Mouse (Mus musculus) embryo, embryonic 9.5 days (tissue): Measurements from ENCODE around the gene Abhd13.

Experiments
- DNase-seq: peaks from one replicate; pipeline ENCODE4 v3.0.0-alpha.2; 2017; ENCODE audit errors: extremely low spot score

Gene Abhd13

DNA sequence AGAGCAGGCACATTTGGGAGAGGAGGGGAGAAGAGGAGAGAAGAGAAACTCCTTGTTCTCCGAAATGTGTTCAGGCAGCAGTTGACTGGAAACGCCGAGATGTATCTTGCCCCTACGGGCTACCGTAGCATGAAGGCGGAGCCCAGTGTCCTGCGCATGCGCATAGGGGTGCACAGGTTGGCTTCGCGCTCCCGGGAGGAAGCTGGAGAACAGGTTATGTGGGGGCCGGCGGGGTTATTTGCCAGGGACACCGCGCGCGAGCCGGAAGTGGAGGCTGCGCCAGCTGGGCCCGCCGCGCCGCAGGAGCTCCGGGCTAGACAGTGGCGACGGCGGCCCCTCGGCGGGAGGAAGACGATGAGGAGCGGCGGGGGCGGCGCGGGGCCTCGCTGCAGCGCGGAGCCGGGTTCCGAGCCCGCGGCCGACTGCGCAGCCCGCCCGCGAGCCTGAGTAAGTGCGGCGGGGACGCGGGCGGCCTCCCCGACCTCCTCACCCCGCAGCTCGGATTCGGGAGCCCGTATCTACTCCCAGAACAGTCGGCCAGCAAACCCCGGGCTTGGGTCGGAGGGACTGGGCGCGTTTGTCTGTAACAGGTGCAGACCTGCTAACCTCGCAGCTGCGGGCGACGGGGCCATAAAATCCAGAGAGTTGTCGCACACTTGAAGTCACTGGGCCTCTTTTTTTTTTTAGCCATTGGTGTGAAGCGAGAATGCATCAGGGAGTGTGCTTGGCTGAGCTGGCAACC lies at the start of gene Abhd13, which contains the start of gene Lig4:
Abhd13 (plus strand) TSS at position 135 of the 742 bp plus-strand sequence.
Lig4 (minus strand) TSS at position 114 of the 742 bp plus-strand sequence.
- peak; percentile 97 for DNase-seq

DNA sequence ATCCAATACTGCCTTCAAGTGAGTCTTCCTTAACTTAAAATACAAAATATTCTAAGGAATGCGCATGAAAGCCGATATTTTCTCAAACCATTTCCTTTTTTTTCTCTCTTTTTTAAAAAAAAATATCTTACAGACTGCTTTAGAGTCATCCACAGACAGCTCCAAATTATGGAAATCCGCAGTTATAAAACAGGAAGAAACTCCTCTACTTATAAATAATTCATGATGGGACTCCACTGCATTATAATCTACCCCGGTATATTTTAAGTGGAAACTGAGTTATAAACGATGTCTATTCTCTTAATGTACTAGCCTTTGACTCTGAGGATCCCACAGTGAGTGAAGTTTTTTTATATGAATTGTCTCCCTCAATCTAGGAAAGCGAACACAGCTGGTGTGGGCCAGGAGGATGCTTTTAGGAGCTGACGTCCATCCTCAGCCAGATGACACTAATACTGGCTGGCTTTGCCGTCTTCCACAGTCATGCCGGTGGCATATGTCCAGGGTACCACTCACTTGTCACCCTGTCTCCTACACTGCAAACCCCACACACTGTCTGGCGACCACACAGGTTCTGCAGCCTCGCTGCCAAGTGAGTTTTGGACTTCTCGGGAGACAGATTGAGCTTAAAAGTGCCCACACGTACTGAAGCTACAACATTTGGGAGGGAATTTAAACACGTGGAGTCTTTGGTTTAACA lies 47.6 kb upstream of the Abhd13 start:
- DNase-seq, result no peak

DNA sequence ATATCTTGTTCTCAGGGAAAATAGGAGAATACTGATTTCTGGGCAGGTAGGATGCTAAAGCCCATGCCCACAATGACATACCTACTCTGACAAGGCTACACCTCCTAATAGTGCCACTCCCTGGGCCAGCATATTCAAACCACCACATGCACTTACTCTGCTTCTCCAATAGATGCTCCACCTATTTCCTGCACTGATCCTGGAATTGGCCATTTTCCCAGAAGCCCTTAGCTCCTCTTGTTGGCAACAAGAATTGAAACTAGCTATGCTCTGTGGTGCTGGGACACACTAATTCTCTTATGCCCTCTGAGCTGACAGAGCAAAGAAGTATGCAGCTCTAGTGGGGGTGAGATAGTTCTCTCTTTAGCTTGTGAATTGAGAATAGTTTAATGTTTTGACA lies 44.8 kb upstream of the Abhd13 start:
- no peak for DNase-seq

DNA sequence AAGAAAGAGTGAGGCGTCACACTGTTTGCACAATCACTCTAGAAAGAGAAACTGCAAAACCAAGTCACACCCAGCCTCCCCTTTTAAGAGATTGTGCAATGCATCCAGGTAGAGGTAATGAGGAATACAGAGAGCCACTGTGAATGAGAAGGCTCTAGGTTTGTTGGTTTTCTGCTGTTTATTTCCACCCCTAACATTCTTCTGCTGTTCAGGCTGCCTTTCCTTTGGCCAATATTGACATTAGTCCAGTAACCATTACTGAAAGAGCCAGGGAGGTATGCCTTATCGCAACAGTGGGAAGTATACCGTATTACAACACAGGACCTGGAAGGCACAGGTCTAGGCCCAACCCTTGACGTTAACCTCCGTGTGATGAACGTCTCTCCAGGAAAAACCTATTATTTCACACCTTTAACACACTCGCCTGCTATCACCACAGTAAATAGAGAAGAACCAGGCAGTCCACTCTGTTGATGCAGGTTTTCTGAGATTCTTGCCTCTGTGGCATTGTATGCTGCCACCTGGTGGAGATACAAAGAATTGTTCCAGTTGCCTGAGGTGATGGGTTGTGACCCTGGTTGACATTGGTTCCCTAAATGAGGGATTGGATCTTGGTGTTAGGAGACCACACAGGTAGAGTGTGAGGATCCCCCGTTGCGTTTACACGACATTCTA lies 42.5 kb upstream of the Abhd13 start:
- DNase-seq, result peak; percentile 61

DNA sequence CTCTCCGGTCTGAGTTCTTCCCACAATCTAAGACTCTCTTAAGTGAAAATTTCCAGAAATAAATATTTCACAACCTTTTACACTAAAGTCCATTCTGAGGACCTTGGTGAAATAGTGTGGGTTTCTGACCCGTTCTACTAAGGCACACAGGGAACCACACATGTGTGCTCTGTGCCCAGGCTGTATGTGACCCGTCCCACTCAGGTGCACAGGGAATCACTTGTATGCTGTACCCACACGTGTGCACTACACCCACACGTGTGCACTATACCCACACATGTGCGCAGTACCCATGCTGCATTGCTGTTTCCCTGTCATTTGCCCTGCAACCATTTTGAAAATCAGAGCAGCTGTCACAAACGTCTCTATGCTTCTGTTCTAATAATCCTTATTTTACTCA lies 41.9 kb upstream of the Abhd13 start:
- no peak for DNase-seq

DNA sequence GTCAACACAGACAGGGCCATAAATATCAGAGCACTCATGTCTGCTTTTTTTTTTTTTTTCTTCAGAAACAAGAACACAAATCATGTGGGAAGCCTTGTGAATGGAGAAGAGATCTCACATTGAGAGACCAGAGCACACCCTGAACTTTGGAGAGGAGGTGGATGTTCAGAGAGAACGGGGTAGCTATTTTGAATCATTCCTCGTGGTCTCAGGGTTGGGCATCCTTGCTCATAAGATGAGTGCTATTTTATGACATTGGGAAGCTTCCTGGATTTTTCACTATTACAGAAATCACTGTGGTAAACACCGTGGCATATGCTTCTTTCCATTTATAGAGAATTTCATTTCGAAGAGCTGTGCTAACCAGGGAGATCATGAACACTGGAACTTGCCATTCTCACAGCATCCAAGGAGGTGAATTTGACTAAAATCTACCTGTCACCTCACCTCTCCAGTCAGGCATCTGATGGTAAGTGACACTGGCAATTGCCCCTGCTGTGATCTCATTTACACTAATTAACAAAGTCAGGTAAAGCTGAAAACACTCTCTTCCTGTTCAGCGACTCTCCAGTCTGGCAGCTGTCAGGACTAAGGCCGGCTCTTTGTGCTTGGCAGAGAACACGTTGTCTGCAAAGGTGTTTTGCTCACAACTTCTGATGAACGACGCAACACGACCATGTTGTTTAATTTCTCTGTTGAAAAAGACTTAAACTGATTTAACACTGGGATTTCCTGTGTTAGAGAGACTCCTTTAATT lies 28.2 kb upstream of the Abhd13 start:
- no peak for DNase-seq

DNA sequence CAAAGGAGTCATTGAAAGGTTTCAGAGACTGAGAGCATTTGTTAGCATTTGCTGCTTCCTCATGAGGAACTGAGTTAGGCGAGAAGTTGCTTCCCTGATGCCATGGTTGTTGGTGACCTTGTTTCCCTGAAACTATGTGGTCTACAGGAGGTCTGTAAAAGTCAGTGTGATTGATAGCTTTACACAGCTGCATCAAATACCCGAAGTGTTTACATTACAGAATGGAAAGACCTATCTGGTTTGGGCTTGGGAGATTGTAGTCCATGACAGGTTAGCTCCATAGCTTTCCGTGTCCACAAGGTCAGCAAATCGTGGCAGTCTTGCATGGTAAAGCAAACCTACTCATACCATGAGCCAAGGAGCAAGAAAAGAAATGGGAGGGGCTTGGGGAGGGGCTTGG lies 19.2 kb upstream of the Abhd13 start:
- DNase-seq, result no peak

DNA sequence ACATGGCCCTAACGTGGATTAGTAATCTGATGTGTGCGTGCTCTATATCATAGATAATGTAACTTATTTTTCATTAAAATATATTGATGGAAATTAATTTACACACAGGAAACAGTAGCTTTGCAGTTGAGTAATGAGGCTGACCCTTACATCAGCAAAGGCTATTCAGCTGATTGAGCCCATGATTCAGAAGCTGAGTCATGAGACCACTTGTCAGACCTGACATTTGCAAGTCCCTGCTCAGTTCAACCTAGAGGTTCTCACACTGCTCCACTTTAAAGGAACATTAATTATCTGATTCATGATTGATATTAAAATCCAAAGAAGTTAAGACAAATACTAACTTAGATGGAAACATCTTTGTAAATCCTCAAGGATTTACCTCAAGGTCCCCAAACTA lies 17.6 kb upstream of the Abhd13 start:
- DNase-seq, result no peak

DNA sequence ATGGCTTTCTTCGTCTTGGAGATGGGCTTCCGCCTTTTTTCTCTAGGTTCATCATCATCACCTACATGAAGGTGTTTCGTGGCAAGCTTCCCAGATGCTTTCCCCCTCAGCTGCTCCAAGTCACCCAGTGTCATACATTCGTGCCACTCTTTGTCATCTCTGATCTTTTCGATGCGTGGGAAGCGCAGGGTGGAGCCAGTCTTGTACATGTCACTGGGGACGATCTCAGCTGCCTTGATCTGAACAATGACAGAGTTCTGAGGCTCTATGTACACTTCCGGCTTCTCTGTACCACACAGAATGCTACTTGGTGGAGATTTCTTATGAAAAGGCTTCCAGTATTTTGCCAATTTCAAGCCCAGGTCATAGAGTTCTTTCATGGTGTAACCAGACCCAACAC lies 5.6 kb upstream of the Abhd13 start:
- no peak for DNase-seq

DNA sequence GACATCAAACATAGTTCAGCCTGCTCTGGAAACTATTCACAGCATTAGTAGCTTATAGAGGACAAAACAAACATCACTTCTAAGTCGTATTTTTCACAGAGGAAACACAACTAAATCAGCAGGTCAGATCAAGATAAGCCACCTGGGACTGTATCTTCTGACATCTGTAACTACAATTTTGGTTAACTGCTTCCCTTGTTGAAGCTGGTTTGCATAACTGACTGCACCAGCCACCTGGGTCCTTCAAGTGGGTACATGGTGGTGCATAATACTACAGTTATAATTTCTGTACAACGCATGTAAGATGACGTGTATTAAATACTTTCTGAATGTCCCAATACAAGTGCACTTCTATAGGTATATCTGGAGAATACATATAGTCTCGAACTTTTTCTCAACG lies 2.2 kb upstream of the Abhd13 start:
- DNase-seq, result no peak

DNA sequence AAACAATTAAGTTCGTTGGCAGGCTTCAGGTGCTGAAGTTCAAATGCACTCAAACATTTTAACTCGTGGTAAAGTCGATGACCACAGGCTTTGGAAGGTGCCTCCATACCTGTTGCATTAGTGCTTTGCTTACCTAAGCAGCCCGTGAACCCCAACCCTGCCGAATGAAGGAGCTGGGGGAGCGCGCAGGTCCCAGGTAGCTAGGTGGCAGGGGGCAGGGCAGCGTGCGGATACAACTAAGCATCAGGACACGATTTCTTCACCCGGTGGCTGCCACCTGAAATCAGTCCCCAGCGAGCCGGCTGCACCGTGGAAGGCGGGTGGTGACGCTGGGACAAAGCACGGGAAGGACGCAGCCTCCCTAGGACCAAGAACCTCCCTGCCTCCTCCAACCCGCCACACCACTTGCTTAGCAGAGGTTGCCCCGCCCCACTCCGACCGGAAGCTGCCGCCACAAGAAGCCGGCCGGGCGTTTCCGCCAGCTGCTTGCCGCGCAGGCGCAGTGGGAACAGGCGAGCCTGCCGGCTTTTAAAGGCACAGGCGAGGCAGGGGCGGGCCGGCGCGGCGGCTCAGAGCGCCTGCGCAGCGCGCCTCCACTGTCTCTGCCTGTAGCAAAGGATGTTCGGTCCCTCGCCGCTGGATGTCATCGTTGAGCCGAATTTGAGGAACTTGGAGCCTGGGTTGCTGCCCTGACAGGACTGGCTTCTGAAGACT lies 1.5 kb upstream of the Abhd13 start:
- DNase-seq, result peak; percentile 97

DNA sequence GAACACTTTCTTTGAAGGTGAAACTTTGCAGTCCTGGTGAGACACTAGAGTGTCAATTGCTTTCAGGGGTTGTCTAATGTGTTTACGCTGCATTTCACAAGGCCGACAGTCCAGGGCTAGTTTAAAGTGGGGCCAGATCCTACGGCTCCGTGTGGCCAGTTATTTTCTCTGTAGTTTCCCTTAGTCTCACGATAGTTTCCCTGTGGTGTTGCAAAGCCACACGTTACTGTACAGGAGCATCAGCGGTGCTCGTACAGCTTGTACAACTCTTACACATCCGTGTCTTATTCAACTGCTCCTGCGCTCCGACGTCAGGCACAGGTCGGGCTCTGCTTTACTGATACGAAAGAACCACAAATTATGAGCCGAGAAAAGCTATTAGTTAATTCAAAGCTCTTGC lies 491 bp upstream of the Abhd13 start:
- no peak for DNase-seq

DNA sequence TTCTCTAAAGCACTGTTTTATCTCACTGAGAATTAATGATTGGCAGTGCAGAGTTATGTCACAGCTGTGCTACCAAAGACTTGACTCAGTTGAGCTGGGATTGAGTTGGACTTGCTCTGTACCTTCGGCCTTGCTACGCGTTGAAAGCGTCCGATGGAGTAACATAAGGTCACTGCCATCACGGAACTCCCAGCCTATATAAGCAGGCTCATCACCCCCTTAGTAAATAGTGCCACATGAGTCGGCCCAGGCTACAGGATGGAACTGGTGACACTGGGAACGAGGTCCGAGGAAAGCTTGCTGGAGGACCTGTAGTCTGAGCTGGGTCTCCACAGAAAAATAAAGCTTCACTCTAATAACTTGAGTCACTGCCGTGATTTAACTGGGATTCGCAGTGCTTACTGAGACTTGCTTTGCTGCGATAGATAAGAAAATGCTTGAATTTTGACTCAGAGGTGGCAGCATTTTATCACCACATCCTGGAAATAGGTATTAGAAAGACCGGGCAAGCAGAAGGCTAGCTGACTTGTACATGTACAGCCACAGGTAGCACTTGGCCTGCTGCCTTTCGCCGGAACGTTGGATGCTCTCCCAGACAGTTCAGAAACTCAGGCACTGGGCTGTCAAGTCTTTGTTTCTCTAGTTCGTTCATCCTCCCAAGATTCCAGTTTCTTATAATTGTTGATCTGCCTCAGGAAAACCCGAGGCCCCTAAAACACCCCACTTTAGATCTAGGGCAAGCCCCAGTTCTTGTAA lies 1.1 kb downstream of the Abhd13 start:
- no peak for DNase-seq

DNA sequence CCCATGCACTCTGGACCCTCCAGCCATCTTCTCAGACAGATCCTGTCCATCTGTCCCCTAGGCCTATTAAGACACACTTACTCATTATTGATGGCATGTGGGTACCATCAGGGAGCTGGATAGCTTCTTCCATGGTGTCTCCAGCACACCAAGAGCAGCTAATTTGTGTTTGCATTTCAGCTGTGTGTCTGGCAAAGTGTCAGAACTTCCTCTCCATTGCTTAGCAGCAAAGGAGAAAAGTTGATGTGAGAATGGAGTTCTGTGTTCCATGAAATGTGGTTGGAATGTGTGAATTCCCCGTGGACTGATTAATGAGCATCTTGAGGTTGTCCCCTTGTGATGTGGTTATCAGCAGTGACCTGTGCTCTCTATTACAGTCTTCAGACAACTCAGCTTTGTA lies 2.2 kb downstream of the Abhd13 start:
- no peak for DNase-seq

DNA sequence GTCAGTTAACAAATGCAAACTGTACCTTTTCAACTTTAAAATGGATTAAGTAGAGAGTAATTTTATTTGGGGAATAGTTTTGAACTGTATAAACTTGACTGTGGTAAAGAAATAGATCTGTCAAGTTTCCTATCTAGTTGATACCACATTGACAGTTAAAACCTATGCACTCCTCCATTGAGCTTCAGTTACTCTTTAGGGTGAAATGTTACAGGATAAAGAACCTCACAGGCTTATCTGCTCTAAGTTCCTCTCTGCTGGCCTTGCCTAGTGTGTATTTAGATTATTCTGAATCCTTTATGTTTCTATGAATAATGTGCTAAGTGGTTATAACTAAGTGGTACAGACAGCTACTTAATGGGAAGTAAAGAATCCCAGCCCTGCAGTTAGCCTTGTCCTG lies 2.7 kb downstream of the Abhd13 start:
- DNase-seq, result no peak

DNA sequence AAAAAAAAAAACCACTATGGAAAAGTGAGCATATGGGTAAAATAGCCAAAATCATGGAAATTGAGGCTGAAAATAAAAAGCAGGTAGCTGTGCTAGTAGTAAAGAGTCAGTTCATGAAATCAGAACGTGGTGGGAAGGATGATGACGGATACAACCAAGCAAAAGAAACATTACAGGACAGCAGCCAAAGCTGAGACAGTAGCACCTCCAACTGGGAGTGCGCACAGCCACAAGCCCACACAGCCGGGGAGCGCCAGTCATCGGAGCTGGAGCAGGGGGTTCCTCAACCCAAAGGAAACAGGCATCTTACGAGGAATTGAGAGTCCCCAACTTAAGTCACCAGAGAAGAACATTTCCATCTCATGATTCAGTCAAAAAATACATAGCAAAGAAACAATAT lies 26.6 kb downstream of the Abhd13 start:
- DNase-seq, result no peak

DNA sequence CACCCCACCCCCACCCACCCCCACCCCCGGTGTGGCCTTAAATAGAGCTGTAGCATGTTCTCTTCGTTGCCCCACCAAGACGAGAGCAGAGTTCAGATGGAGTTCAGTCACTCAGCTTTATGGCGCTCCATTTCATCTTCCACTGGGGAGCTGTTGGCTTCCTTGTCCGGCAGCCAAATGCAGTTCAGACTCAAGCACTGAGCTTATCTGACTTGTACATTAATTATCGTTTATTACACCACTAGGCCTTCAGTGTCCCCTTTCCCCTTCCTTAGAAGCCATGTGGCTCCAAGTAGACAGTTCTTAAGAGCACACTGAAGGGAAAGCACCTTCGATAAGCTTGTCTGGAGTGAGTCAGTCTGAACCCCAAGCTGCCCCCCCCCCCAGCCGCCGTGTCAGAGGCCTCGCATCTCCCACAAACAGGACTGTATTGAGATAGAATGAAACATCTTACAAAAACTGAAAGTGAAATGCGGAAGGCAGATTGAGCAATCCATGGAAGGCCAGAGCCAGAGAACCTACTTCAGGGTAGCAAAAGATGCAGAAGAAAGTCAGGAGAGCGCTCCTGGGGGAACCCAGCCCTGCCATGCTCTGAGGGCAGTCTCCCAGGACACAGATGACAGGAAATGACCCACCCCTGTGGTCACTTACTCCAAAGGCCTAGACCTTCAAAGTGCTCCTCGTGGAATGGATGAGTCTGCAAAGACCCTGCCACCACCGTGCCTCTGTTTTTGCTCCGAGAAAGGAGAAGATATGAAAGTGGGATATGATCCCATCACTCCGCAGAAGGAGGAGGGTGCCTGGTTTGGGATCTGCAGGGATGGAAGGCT lies 28.9 kb downstream of the Abhd13 start, which contains the start of gene Tnfsf13b:
Tnfsf13b (plus strand) TSS at position 312 of the 830 bp plus-strand sequence.
- DNase-seq, result no peak

DNA sequence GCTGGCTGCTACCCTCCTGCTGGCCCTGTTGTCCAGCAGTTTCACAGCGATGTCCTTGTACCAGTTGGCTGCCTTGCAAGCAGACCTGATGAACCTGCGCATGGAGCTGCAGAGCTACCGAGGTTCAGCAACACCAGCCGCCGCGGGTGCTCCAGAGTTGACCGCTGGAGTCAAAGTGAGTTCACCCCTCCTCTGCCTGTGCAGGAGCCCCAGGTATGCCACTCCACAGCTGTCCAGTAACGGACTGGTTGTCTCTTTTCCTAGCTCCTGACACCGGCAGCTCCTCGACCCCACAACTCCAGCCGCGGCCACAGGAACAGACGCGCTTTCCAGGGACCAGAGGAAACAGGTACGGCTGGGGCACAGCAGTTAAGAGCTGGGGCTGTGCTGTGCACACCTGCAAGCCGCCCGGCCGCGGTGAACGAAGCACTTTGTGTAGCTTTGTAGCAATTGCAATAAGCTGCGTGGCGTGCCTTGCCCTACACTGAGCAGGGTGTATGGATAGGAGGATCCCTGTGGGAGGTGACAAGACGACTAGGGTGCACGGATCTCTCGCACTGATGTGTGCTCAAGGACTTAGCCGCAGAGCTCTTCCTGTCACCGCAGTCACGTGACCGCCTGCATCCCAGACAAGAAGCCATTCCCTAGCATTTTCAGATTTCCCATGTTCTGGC lies 29.6 kb downstream of the Abhd13 start:
- peak; percentile 37 for DNase-seq

DNA sequence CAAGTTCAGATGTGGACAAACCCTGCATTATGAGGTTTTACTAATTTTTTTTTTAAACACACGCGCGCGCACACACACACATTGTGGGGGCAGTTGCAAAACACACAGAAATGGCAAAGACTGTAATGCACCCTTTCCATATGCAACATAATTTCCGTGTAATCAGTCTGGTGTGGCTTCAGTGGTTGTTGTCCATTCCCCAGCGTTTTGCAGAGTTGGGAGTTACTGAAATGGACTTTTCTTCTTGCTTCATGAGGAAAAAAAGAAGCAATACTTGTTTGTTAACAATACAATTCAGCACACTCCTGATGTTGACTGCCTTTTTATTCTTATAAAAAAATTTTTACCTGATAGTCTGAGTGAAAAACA lies 30.1 kb downstream of the Abhd13 start:
- no peak for DNase-seq
